Mouse (Mus musculus): Measurements from ENCODE around the gene Castor2. TPM values are rescaled to one million over a fixed set of nuclear protein-coding genes. Genes with fewer than 3 reads are reported as not detected.

The Castor2 gene
- polyA plus RNA-seq, 1 experiment = not detected

DNA sequence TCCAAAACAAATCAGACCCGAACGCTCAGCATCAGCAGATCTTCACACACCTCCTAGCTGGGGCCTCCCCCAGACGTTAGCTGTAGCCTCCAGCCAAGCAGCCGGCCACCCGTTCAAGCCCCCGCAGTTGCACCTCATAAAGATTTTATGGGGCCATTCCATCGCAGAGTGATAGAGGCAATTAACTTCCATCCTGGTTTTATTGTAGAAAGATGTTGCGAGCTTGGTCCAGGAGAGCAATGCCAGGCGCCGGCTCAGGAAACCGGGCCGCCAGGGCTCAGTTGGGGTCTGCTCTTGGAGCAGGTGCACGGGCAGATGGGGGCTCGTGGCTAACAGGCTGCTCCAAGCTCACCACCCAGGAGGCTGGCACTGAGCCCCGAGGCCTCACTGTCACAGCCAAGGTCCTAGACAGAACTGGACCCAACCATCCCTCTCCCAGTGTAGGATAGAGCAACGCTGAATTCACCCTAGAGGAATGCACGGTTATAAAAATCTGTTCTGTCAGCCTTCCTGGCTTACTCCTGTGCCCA, 25.9 kb upstream of the Castor2 start:
- Histone ChIP-seq H3K4me1 (ENCODE audit: control insufficient read depth, insufficient read depth, low read length) (no peaks in the 10 kb centered on the region), H3K27ac (ENCODE audit: insufficient read depth, low read depth, low read length) (no peak overlapping the region), H3K4me3 (ENCODE audit: insufficient read depth, low read depth, low read length) (no peak overlapping the region)
- WGBS = 55% methylated on average over 17 of the region's 17 CpGs
- TF ChIP-seq POLR2A (IDR thresholded peaks at IDR 0.05; ENCODE audit: insufficient read depth, low read depth, low read length) (no peak), CTCF (IDR thresholded peaks at IDR 0.05; ENCODE audit: insufficient read depth, low read depth, low read length) (no peak)

DNA sequence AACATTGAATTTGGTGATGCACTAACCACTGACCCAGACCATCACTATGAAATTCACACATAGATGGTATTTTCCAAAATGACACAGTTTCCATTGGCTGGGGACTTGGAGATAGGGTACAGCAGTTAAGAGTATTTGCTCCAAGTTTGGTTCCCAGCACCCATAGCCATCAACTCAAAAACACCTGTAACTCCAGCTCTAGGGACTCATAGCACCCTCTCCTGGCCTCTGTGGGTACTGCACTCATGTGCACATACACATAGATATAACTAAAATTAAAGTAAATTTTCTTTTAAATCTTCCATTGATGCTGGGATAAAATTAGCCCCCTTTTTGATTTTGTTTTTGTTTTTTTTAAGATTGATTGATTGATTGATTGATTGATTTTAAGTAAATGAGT, 25.1 kb upstream of the Castor2 start:
- TF ChIP-seq CTCF (IDR thresholded peaks at IDR 0.05; ENCODE audit: insufficient read depth, low read depth, low read length) (no peak), POLR2A (IDR thresholded peaks at IDR 0.05; ENCODE audit: insufficient read depth, low read depth, low read length) (no peak)
- Histone ChIP-seq H3K4me1 (ENCODE audit: control insufficient read depth, insufficient read depth, low read length) (no peaks in the 10 kb centered on the region), H3K27ac (ENCODE audit: insufficient read depth, low read depth, low read length) (no peak overlapping the region), H3K4me3 (ENCODE audit: insufficient read depth, low read depth, low read length) (no peak overlapping the region)

DNA sequence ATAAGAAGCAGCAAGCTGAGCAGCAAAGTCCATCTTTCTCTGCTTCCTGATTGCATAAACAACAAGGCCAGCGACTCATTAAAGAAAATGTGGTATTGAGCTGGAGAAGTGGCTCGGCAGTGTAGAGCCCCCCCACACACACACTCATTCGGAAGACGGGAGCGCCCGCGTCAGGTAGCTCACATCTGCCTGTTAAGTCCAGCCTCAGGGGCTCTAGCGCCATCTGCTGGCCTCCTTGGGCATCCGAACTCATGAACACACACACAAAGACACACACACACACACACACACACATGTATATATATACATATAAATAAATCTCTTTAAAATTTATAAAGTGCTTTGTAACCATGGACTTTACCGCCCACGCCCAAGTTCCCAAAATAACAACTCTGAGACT, 23.3 kb upstream of the Castor2 start:
- TF ChIP-seq CTCF (IDR thresholded peaks at IDR 0.05; ENCODE audit: insufficient read depth, low read depth, low read length) = no peak
- no peak for TF ChIP-seq POLR2A (IDR thresholded peaks at IDR 0.05; ENCODE audit: insufficient read depth, low read depth, low read length)
- H3K4me1 ChIP-seq (ENCODE audit: control insufficient read depth, insufficient read depth, low read length) = peaks cover 8% of the 10 kb centered on the region
- no peak overlapping the region for H3K4me3 ChIP-seq (ENCODE audit: insufficient read depth, low read depth, low read length)
- WGBS = 92% methylated on average over 11 of the region's 11 CpGs
- no peak overlapping the region for H3K27ac ChIP-seq (ENCODE audit: insufficient read depth, low read depth, low read length)

DNA sequence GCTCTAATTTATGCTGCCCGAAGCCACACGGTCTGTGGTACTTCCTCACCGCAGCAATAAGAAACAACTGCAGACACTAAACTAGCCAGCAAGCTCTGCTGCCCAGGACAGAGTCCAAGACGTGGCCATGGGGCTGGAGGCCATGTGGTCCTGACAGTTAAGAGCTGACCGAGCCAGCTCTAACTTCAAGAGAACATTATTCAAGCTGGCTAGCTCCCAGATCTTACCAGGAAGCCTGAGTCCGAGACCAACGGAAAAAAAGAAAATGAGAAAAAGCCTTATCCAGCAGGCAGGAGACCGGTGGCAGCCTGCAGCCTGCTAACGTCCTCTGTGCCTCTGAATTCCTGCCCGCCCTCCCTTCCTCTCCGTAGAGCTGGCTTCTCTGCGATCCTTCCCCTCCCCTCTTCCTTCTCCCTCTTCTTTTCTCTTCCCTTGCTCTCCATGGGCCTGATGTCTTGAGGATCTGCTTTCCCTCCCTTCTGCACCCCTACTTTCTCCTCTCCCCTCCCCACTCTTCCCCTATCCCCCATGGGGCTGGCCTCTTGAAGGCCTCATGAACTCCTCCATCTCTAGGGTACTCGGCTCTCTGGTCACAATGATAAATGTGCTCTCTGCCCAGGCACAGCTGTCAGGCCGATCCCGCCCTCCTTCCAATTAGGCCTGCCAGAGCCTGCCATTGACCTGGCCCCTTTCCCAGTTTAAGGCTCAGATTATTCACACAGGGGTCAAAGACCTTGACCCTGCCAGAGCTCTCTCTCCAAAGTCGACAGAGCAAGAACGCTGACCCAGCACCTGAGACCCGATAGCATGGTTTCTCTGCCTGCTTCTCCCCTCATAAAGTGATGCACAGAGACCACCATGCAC, 18.6 kb upstream of the Castor2 start:
- peaks cover 11% of the 10 kb centered on the region for H3K4me1 ChIP-seq (ENCODE audit: control insufficient read depth, insufficient read depth, low read length)
- 37% methylated on average over 18 of the region's 18 CpGs for WGBS
- no peak for TF ChIP-seq CTCF (IDR thresholded peaks at IDR 0.05; ENCODE audit: insufficient read depth, low read depth, low read length)
- TF ChIP-seq POLR2A (IDR thresholded peaks at IDR 0.05; ENCODE audit: insufficient read depth, low read depth, low read length) = no peak
- no peak overlapping the region for H3K4me3 ChIP-seq (ENCODE audit: insufficient read depth, low read depth, low read length)
- H3K27ac ChIP-seq (ENCODE audit: insufficient read depth, low read depth, low read length) = no peak overlapping the region

DNA sequence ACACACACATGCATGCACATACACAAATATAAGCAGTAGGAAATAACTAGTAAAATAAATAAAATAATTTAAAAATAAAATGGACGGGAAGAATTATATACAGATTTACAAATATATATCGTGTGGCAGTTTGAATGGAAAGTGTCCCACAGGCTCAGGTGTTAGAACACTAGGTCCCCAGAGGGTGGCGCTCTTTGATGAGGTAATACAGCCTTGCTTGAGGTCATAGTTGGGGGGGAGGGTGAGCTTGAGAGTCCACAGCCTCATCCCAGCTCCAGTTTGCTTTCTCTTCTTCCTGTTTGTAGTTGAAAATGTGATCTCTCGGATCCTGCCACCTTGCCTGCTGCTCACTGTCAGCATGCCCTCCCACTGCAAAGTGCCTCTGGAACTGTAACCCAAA, 14.3 kb upstream of the Castor2 start:
- no peak overlapping the region for H3K4me3 ChIP-seq (ENCODE audit: insufficient read depth, low read depth, low read length)
- 78% methylated on average over 4 of the region's 4 CpGs for WGBS
- H3K4me1 ChIP-seq (ENCODE audit: control insufficient read depth, insufficient read depth, low read length) = peaks cover 13% of the 10 kb centered on the region
- TF ChIP-seq POLR2A (IDR thresholded peaks at IDR 0.05; ENCODE audit: insufficient read depth, low read depth, low read length) = no peak
- no peak for TF ChIP-seq CTCF (IDR thresholded peaks at IDR 0.05; ENCODE audit: insufficient read depth, low read depth, low read length)
- no peak overlapping the region for H3K27ac ChIP-seq (ENCODE audit: insufficient read depth, low read depth, low read length)

DNA sequence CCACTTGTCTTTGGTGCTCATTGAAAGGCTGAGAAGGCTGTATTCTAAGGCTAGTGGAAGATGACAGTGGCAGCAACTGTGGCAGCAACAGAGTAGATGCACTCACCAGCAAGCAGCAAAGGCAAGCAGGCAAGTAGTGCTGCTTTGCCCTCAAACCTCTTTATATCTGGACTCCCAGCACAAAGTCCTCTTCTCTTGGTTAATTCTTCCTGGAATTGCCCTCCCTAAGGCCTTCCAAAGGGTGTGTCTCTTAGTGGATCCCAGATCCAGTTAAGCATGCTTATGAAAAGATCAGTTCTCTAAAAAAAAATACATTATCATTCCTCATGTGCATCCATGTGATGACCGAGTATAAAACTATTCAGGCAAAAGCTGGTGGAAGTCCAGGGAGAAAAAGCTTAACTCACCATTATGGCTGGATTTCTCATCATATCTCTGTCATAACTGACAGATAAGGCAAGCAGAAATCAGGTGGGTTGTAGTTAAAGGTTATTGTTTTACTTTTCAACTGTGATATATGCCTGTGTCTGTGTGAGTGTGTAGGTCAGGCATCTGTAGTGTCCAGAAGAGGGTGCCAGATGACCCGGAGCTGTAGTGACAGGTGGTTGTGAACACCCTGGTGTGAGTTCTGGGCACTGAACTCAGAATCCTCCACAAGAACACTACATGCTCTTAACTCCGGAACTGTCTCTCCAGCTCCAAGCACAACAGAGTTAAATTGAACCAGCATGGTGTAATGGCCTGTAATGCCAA, 13.4 kb upstream of the Castor2 start:
- no peak for TF ChIP-seq CTCF (IDR thresholded peaks at IDR 0.05; ENCODE audit: insufficient read depth, low read depth, low read length)
- no peak for TF ChIP-seq POLR2A (IDR thresholded peaks at IDR 0.05; ENCODE audit: insufficient read depth, low read depth, low read length)
- H3K27ac ChIP-seq (ENCODE audit: insufficient read depth, low read depth, low read length) = no peak overlapping the region
- 91% methylated on average over 3 of the region's 3 CpGs for WGBS
- H3K4me3 ChIP-seq (ENCODE audit: insufficient read depth, low read depth, low read length) = no peak overlapping the region
- H3K4me1 ChIP-seq (ENCODE audit: control insufficient read depth, insufficient read depth, low read length) = peaks cover 6% of the 10 kb centered on the region

DNA sequence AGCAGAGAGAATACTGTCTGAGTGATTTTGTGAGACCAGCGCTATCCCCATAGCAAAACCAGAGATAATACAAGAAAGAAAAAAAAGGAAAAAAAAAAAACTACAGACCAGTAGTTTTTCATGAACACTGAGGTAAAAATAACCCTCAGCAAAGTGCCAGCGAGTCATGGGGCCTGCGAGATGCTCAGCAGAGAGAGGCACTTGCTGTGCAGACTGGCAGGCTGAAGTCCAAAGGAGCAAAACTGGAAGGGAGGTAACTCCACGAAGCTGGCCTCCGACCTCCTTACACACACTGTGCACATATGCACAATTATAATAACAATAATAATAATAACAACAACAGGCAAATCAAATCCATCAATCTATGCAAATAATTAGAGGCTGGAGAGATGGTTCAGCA, 12.3 kb upstream of the Castor2 start:
- peaks cover 2% of the 10 kb centered on the region for H3K4me1 ChIP-seq (ENCODE audit: control insufficient read depth, insufficient read depth, low read length)
- H3K27ac ChIP-seq (ENCODE audit: insufficient read depth, low read depth, low read length) = no peak overlapping the region
- no peak overlapping the region for H3K4me3 ChIP-seq (ENCODE audit: insufficient read depth, low read depth, low read length)
- WGBS = 41% methylated on average over 5 of the region's 5 CpGs
- no peak for TF ChIP-seq CTCF (IDR thresholded peaks at IDR 0.05; ENCODE audit: insufficient read depth, low read depth, low read length)
- no peak for TF ChIP-seq POLR2A (IDR thresholded peaks at IDR 0.05; ENCODE audit: insufficient read depth, low read depth, low read length)

DNA sequence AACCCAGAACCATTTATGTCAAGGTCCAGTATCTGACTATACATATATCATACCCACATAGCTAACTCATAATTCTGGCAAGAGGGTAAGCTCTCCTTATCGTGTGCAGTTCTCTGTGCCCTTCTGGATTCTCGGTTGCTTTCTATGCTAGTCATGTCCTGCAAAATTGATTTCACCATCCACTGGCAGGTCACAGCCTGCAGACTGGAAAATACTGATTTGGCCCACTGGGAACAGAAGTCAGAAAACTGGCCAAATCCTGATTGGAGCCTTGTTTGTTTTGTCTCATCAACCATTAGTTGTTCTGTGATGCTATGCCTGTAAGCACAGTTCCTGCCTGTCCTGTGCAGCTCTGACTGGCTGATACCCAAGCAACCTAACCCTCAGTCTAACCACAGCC, 3.7 kb upstream of the Castor2 start:
- H3K4me3 ChIP-seq (ENCODE audit: insufficient read depth, low read depth, low read length) = no peak overlapping the region
- no peak overlapping the region for H3K27ac ChIP-seq (ENCODE audit: insufficient read depth, low read depth, low read length)
- no peaks in the 10 kb centered on the region for H3K4me1 ChIP-seq (ENCODE audit: control insufficient read depth, insufficient read depth, low read length)
- TF ChIP-seq POLR2A (IDR thresholded peaks at IDR 0.05; ENCODE audit: insufficient read depth, low read depth, low read length) (no peak), CTCF (IDR thresholded peaks at IDR 0.05; ENCODE audit: insufficient read depth, low read depth, low read length) (no peak)
- WGBS = 89% methylated on average over 2 of the region's 2 CpGs

DNA sequence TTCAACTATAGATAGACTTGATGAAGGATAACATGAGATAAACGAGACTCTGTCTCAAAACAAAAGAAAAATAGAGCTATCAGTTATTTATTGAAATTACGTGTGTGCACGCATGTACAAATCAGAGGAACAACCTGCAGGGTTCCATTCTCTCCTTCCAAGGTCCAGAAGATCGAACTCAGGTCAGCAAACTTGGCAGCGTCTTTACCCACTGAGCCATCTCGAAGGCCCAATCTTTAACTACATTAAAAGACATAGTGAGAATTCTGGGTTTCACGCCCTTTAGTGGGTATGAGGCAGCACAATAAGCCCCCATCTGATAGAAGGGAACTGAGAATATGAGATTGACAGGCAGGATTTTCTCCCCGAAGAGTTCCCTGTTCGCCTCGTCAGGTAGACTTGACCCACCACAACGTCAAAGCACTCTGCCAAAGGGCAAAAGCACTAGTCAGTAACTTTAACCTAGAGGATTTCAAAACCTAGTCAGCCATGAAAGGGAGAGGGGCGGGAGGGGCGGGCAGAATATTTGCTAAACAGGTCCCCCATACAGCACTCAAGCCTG, 1.1 kb upstream of the Castor2 start:
- TF ChIP-seq POLR2A (IDR thresholded peaks at IDR 0.05; ENCODE audit: insufficient read depth, low read depth, low read length) (no peak), CTCF (IDR thresholded peaks at IDR 0.05; ENCODE audit: insufficient read depth, low read depth, low read length) (no peak)
- Histone ChIP-seq H3K4me1 (ENCODE audit: control insufficient read depth, insufficient read depth, low read length) (peaks cover 15% of the 10 kb centered on the region), H3K27ac (ENCODE audit: insufficient read depth, low read depth, low read length) (no peak overlapping the region), H3K4me3 (ENCODE audit: insufficient read depth, low read depth, low read length) (peak overlapping the region; percentile 81; the same call in 1 of the 2 replicates)
- WGBS = 45% methylated on average over 13 of the region's 13 CpGs

Data from olfactory bulb, adult 2 months (tissue).